Mouse (Mus musculus): ENCODE data around the gene Pgghg. TPM values are rescaled to one million over a fixed set of nuclear protein-coding genes. Genes with fewer than 3 reads are reported as not detected.

Gene Pgghg
- polyA plus RNA-seq, 1 experiment: 68.6 TPM

DNA sequence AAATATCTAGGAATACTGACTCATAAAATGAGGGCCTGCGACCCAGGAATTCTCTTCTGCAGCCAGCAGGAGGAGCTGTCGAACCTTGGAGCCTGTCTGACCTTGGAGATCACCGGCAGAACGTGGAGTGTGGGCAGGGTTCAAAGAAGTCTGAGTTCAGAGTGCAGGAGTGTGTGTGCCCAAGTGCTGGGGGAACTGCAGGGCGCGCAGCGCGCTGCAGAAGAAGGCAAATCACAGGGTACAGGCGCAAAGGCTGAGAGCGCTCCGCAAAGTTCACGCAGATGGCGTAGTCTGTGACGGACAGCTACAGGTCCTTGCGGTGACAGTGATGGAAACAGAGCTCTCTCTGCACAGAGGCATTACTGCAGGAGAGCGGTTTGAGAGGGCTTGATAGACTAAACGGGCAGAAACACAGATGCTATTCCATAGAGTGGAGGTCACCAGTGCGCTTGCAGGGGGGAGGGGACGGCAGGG lies 32.5 kb upstream of the Pgghg start:
- peak; percentile 78 for DNase-seq
- Histone ChIP-seq H3K4me1 (replicated peaks; ENCODE audit: control insufficient read depth, insufficient read depth, low read length) (peaks cover 8% of the 10 kb centered on the region), H3K4me3 (ENCODE audit: control insufficient read depth, insufficient read depth, low read length) (0 out of 2 replicates have a peak overlapping the region, but pooled peaks have one; percentile 10), H3K27me3 (ENCODE audit: control insufficient read depth, insufficient read depth, low read length) (no peaks in the 10 kb centered on the region), H3K36me3 (ENCODE audit: control insufficient read depth, insufficient read depth, low read length) (no peaks in the 10 kb centered on the region), H3K27ac (ENCODE audit: control insufficient read depth, insufficient read depth, low read length) (no peak overlapping the region)
- 3% methylated on average over 19 of the region's 19 CpGs for WGBS
- TF ChIP-seq CTCF (IDR thresholded peaks at IDR 0.05; ENCODE audit: borderline replicate concordance, control insufficient read depth, extremely low read depth, insufficient read depth, low read length, poor library complexity): peak; percentile 79; the same call in 1 of the 2 replicates
- TF ChIP-seq POLR2A (IDR thresholded peaks at IDR 0.05; ENCODE audit: control insufficient read depth, extremely low read depth, insufficient read depth, low read length, poor library complexity): no peak

DNA sequence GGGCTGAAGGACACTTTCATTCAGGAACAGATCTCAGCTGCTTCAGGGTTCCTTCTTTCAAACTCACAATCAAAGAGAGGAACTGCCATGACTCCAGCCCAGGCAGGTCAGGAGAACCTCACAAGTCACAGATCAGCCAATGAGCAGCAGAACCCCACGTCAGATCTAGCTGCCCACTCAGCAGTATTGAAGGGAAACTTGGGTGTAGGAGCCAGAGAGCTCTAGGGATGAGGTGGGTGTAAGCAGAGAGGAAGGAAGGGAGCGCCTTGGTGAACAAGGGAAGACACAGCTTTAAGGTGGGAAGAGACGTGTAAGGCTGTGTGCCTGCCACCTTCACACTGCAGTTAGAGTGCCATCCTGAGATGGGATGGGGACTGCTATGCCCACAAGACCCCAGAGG lies 28.9 kb upstream of the Pgghg start:
- H3K4me1 ChIP-seq (replicated peaks; ENCODE audit: control insufficient read depth, insufficient read depth, low read length): peaks cover 8% of the 10 kb centered on the region
- WGBS: 69% methylated on average over 3 of the region's 3 CpGs
- H3K4me3 ChIP-seq (ENCODE audit: control insufficient read depth, insufficient read depth, low read length): no peak overlapping the region
- no peaks in the 10 kb centered on the region for H3K27me3 ChIP-seq (ENCODE audit: control insufficient read depth, insufficient read depth, low read length)
- no peak overlapping the region for H3K27ac ChIP-seq (ENCODE audit: control insufficient read depth, insufficient read depth, low read length)
- TF ChIP-seq CTCF (IDR thresholded peaks at IDR 0.05; ENCODE audit: borderline replicate concordance, control insufficient read depth, extremely low read depth, insufficient read depth, low read length, poor library complexity) (no peak), POLR2A (IDR thresholded peaks at IDR 0.05; ENCODE audit: control insufficient read depth, extremely low read depth, insufficient read depth, low read length, poor library complexity) (no peak)
- DNase-seq: no peak
- H3K36me3 ChIP-seq (ENCODE audit: control insufficient read depth, insufficient read depth, low read length): no peaks in the 10 kb centered on the region

DNA sequence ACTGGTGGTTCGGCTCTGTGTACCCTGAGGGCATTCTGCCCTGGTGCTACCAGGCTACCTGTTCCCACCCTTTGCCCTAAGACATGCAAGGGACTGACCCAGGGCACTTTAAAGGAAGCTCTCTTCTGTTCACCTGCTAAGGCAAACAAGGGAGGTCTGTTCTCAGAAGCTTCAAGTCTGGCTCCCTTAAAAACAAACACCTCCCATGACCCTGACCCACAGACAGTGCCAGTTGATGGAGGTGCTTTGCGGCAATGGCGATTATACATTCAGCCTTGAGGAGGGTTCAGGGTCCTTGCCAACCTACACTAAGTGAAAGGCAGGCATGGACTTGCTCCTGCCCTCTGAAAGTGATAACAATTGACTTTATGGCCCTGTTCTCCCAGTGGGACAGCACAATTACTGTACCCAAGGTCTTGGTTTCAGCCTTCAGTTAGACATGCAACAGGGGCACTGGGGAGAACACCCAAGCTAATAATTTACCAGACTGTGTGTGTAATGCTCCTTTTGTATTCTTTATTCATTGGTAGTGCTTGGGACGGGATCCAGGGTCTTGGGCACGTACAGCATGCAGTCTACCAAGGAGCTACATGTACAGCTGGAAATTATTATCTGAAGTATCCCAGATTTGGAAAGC lies 28.2 kb upstream of the Pgghg start:
- Histone ChIP-seq H3K4me1 (replicated peaks; ENCODE audit: control insufficient read depth, insufficient read depth, low read length) (peaks cover 8% of the 10 kb centered on the region), H3K27me3 (ENCODE audit: control insufficient read depth, insufficient read depth, low read length) (no peaks in the 10 kb centered on the region), H3K36me3 (ENCODE audit: control insufficient read depth, insufficient read depth, low read length) (no peaks in the 10 kb centered on the region), H3K27ac (ENCODE audit: control insufficient read depth, insufficient read depth, low read length) (no peak overlapping the region), H3K4me3 (ENCODE audit: control insufficient read depth, insufficient read depth, low read length) (no peak overlapping the region)
- WGBS: 93% methylated on average over 5 of the region's 5 CpGs
- no peak for DNase-seq
- no peak for TF ChIP-seq CTCF (IDR thresholded peaks at IDR 0.05; ENCODE audit: borderline replicate concordance, control insufficient read depth, extremely low read depth, insufficient read depth, low read length, poor library complexity)
- TF ChIP-seq POLR2A (IDR thresholded peaks at IDR 0.05; ENCODE audit: control insufficient read depth, extremely low read depth, insufficient read depth, low read length, poor library complexity): no peak

DNA sequence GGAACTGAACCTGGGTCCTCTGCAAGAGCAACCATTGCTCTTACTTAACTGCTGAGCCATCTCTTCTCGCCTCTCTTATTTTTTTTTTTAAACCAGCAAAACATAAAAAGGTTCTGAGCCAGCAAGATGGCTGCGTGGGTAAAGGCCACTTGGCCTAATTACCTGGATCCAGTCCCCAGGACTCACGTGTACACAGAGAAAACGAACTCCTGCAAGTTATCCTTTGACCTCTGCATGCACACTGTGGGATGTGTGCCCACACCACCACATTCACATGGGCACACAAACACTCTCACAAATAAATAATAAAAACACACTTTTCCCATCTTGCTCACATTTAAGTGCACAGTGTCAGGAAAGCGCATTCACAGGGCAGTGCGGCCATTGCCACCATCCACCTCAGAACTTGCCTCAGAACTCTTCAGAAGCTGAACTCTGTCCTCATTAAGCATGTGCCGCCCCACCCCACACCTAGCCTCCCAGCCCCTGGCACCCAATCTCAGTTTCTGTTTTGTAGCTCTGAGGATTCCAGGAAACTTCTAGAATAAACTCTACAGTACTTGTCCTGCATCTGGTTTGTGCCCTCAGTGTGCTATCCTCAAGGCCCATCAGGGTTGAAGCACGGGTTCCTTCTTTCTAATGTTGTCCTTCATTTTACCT lies 27.0 kb upstream of the Pgghg start:
- Histone ChIP-seq H3K27me3 (ENCODE audit: control insufficient read depth, insufficient read depth, low read length) (no peaks in the 10 kb centered on the region), H3K36me3 (ENCODE audit: control insufficient read depth, insufficient read depth, low read length) (no peaks in the 10 kb centered on the region), H3K4me3 (ENCODE audit: control insufficient read depth, insufficient read depth, low read length) (no peak overlapping the region), H3K4me1 (replicated peaks; ENCODE audit: control insufficient read depth, insufficient read depth, low read length) (peaks cover 3% of the 10 kb centered on the region; the same call in 1 of the 2 replicates), H3K27ac (ENCODE audit: control insufficient read depth, insufficient read depth, low read length) (no peak overlapping the region)
- 96% methylated on average over 8 of the region's 8 CpGs for whole genome bisulfite sequencing
- no peak for TF ChIP-seq CTCF (IDR thresholded peaks at IDR 0.05; ENCODE audit: borderline replicate concordance, control insufficient read depth, extremely low read depth, insufficient read depth, low read length, poor library complexity)
- no peak for TF ChIP-seq POLR2A (IDR thresholded peaks at IDR 0.05; ENCODE audit: control insufficient read depth, extremely low read depth, insufficient read depth, low read length, poor library complexity)
- no peak for DNase-seq

DNA sequence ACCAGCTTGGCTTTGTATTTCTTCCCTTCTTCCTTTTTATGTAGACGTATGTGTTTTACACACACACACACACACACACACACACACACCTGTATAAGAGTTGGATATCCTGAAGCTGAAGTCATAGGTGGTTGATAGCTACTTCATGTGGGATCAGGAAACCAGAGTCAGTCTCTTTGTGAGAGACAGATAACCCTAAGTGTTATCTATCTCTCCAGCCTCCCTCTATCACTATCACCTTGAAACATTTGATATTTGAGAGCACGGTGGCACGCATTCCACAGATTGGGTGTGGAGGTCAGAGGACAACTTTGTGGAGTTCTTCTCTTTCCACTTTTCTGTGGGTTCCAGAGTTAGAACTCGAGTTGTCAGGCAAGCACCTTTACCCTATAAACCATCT lies 21.3 kb upstream of the Pgghg start:
- TF ChIP-seq POLR2A (IDR thresholded peaks at IDR 0.05; ENCODE audit: control insufficient read depth, extremely low read depth, insufficient read depth, low read length, poor library complexity) (no peak), CTCF (IDR thresholded peaks at IDR 0.05; ENCODE audit: borderline replicate concordance, control insufficient read depth, extremely low read depth, insufficient read depth, low read length, poor library complexity) (no peak)
- H3K27me3 ChIP-seq (ENCODE audit: control insufficient read depth, insufficient read depth, low read length): peaks cover 4% of the 10 kb centered on the region; the same call in 1 of the 2 replicates
- 80% methylated on average over 4 of the region's 4 CpGs for WGBS

DNA sequence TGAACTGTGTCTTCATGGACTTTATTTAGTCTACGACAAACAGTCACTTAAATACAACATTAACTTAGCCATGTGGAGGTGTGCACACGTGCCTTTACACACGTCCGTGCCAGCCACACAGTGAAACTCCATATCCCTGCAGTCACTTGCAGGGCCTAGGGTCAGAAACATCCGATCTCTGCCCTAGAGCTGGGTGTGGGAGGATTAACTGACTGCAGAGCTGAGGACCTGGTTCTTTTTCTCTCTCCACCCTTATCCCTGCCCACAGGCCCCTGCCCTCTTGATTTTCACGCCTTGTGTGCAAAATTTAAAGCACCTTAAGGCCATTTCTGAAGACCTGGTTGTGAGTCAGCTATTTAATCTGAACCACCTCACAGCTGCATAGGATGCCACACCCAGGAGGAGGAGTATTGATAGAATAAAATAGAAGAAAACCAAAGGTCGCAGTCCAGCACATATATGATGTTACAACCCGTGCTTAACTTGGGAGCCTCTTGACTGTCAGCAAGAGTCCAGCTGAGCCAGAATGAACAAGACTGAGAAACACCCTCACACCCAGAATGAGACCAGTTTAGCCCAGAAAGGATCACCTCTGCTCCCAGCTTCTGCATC lies 20.7 kb upstream of the Pgghg start, which contains the start of gene Nlrp6:
Nlrp6 (plus strand) TSS at position 485 of the 612 bp plus-strand sequence.
- no peak within 1 kb of the TSS for H3K27ac ChIP-seq (ENCODE audit: control insufficient read depth, insufficient read depth, low read length)
- no peak within 1 kb of the TSS for H3K4me3 ChIP-seq (ENCODE audit: control insufficient read depth, insufficient read depth, low read length)
- TF ChIP-seq CTCF (IDR thresholded peaks at IDR 0.05; ENCODE audit: borderline replicate concordance, control insufficient read depth, extremely low read depth, insufficient read depth, low read length, poor library complexity): no peak
- TF ChIP-seq POLR2A (IDR thresholded peaks at IDR 0.05; ENCODE audit: control insufficient read depth, extremely low read depth, insufficient read depth, low read length, poor library complexity): no peak
- H3K4me1 ChIP-seq (replicated peaks; ENCODE audit: control insufficient read depth, insufficient read depth, low read length): peaks cover 9% of the 10 kb centered on the region
- H3K36me3 ChIP-seq (ENCODE audit: control insufficient read depth, insufficient read depth, low read length): no peaks in the 10 kb centered on the region
- no peak for DNase-seq
- peaks cover 4% of the 10 kb centered on the region; the same call in 1 of the 2 replicates for H3K27me3 ChIP-seq (ENCODE audit: control insufficient read depth, insufficient read depth, low read length)
- 91% methylated on average over 8 of the region's 8 CpGs for WGBS

More for the DNA sequence above, 21.3 kb upstream of the Pgghg start:
- Histone ChIP-seq H3K4me1 (replicated peaks; ENCODE audit: control insufficient read depth, insufficient read depth, low read length) (peaks cover 9% of the 10 kb centered on the region), H3K27ac (ENCODE audit: control insufficient read depth, insufficient read depth, low read length) (no peak overlapping the region), H3K4me3 (ENCODE audit: control insufficient read depth, insufficient read depth, low read length) (no peak overlapping the region), H3K36me3 (ENCODE audit: control insufficient read depth, insufficient read depth, low read length) (no peaks in the 10 kb centered on the region)
- DNase-seq: no peak
